Mouse (Mus musculus): Measurements from ENCODE around the gene Lpar3. TPM values are rescaled to one million over a fixed set of nuclear protein-coding genes. Genes with fewer than 3 reads are reported as not detected.
"Not testable (repeated sequence)": the region's sequence is repeated elsewhere in the genome, so short reads cannot be mapped to it uniquely, and the experiment has no call there.

The Lpar3 gene
- polyA plus RNA-seq, 1 experiment from 2014 or later = 27.0 TPM

DNA sequence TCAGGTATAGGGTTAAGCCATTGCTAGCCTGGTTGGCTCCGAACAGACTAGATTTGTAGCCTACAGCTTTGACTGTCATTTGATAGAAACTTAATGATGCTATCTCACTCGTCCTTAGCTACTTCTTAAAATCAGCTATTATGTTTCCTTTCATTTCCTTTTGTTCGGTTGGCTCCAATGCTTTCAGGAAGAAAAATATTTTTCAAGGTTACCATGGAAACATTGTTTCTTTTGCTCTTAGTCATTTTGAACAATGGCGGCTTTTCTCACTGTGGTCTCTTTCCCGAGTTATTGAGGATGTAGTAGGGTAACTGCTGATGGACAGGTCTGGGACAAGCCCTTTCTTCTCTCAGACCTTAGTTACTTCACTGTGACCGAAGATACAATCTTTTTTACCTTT lies 24.5 kb upstream of the Lpar3 start:
- H3K36me3 ChIP-seq = no peaks in the 10 kb centered on the region
- H3K27ac ChIP-seq = peak overlapping the region; percentile 73
- WGBS = 68% methylated on average over 6 of the region's 6 CpGs
- no peaks in the 10 kb centered on the region for H3K27me3 ChIP-seq (ENCODE audit: insufficient read depth, poor library complexity, severe bottlenecking)
- H3K9me3 ChIP-seq = no peaks in the 10 kb centered on the region
- H3K4me3 ChIP-seq = no peak overlapping the region
- peaks cover 35% of the 10 kb centered on the region for H3K4me1 ChIP-seq
- no peak for DNase-seq (ENCODE audit: low spot score)

- no peaks in the 10 kb centered on the region for H3K9me3 ChIP-seq
- peak overlapping the region; percentile 73 for H3K27ac ChIP-seq
- WGBS = 67% methylated on average over 17 of the region's 17 CpGs
- H3K4me3 ChIP-seq = no peak overlapping the region
- peaks cover 35% of the 10 kb centered on the region for H3K4me1 ChIP-seq
- H3K27me3 ChIP-seq (ENCODE audit: insufficient read depth, poor library complexity, severe bottlenecking) = no peaks in the 10 kb centered on the region
- H3K36me3 ChIP-seq = no peaks in the 10 kb centered on the region
- no peak for DNase-seq (ENCODE audit: low spot score)
Observed at GRCm38 (mm10) chr3:146196780-146197743, 23.7 kb upstream of the Lpar3 start.

GRCm38 (mm10) chr3:146197785-146198184 lies 23.0 kb upstream of the Lpar3 start:
- 53% methylated on average over 12 of the region's 12 CpGs for WGBS
- no peak overlapping the region for H3K4me3 ChIP-seq
- H3K9me3 ChIP-seq = no peaks in the 10 kb centered on the region
- peaks cover 41% of the 10 kb centered on the region for H3K4me1 ChIP-seq
- no peaks in the 10 kb centered on the region for H3K27me3 ChIP-seq (ENCODE audit: insufficient read depth, poor library complexity, severe bottlenecking)
- H3K27ac ChIP-seq = peak overlapping the region; percentile 73
- no peaks in the 10 kb centered on the region for H3K36me3 ChIP-seq
- DNase-seq (ENCODE audit: low spot score) = no peak

- Histone ChIP-seq H3K4me3 (no peak overlapping the region), H3K36me3 (no peaks in the 10 kb centered on the region), H3K4me1 (peaks cover 53% of the 10 kb centered on the region), H3K27ac (peak overlapping the region; percentile 30; the same call in 1 of the 2 replicates), H3K9me3 (no peaks in the 10 kb centered on the region), H3K27me3 (ENCODE audit: insufficient read depth, poor library complexity, severe bottlenecking) (no peaks in the 10 kb centered on the region)
- 81% methylated on average over 11 of the region's 11 CpGs for WGBS
- no peak for DNase-seq (ENCODE audit: low spot score)
Observed at GRCm38 (mm10) chr3:146198803-146199481, 21.8 kb upstream of the Lpar3 start.

DNA sequence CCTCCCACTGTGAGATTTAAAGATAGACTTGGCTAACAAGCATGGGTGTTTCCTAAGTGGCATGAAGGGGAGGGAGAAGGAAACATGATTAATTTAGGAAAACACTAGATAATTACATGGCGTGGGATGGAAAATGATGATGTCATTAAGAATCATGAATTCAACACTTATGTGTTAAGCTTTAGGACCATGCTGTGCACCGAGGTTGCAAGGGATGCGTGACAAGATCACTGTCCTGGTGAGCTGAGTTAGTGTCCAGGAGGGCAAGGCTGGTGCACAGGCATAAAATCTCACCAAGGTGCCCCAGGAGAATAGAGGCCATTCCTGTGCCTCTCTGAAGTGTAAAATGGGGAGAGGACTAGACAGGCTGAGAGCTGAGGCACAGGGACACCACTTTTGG lies 21.3 kb upstream of the Lpar3 start:
- no peaks in the 10 kb centered on the region for H3K9me3 ChIP-seq
- DNase-seq (ENCODE audit: low spot score) = no peak
- 78% methylated on average over 3 of the region's 3 CpGs for WGBS
- no peak overlapping the region for H3K4me3 ChIP-seq
- 0 out of 2 replicates have a peak overlapping the region, but pooled peaks have one; percentile 36 for H3K27ac ChIP-seq
- peaks cover 58% of the 10 kb centered on the region for H3K4me1 ChIP-seq
- H3K36me3 ChIP-seq = no peaks in the 10 kb centered on the region
- H3K27me3 ChIP-seq (ENCODE audit: insufficient read depth, poor library complexity, severe bottlenecking) = no peaks in the 10 kb centered on the region

DNA sequence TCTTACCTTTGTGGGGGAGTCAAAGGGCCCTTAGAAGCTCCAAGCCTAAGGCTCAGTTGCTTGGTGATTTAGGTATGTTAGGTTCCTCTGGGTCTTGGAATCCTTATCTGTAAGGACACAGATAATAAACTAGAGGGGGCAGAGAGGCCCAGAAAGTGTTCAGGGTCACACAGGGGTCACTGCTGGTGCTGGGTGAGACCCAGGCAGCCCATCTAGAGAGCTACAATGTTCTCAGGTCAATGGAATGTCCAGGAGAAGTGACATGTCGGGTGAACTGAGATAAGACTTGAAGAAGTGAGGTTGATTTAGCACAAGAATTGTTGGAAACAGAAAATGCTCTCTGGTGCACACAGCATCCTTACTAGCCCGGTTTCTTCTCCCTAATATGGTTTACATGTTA lies 16.4 kb upstream of the Lpar3 start:
- Histone ChIP-seq H3K4me3 (no peak overlapping the region; the same call in 1 of the 2 replicates), H3K27me3 (ENCODE audit: insufficient read depth, poor library complexity, severe bottlenecking) (no peaks in the 10 kb centered on the region), H3K36me3 (no peaks in the 10 kb centered on the region), H3K9me3 (no peaks in the 10 kb centered on the region), H3K27ac (peak overlapping the region; percentile 78), H3K4me1 (peaks cover 50% of the 10 kb centered on the region)
- peak; percentile 84 for DNase-seq (ENCODE audit: low spot score)
- WGBS = 5% methylated on average over 2 of the region's 2 CpGs

- H3K27ac ChIP-seq = peak overlapping the region; percentile 78; the same call in 1 of the 2 replicates
- no peaks in the 10 kb centered on the region for H3K27me3 ChIP-seq (ENCODE audit: insufficient read depth, poor library complexity, severe bottlenecking)
- no peaks in the 10 kb centered on the region for H3K36me3 ChIP-seq
- no peak overlapping the region for H3K4me3 ChIP-seq
- WGBS = 20% methylated on average over 11 of the region's 11 CpGs
- H3K9me3 ChIP-seq = no peaks in the 10 kb centered on the region
- peak; percentile 84 for DNase-seq (ENCODE audit: low spot score)
- peaks cover 47% of the 10 kb centered on the region for H3K4me1 ChIP-seq
Observed at GRCm38 (mm10) chr3:146205305-146205704, 15.5 kb upstream of the Lpar3 start.

- H3K4me3 ChIP-seq = no peak overlapping the region
- WGBS = 75% methylated on average over 2 of the region's 2 CpGs
Observed at GRCm38 (mm10) chr3:146206635-146207034, 14.1 kb upstream of the Lpar3 start.

DNA sequence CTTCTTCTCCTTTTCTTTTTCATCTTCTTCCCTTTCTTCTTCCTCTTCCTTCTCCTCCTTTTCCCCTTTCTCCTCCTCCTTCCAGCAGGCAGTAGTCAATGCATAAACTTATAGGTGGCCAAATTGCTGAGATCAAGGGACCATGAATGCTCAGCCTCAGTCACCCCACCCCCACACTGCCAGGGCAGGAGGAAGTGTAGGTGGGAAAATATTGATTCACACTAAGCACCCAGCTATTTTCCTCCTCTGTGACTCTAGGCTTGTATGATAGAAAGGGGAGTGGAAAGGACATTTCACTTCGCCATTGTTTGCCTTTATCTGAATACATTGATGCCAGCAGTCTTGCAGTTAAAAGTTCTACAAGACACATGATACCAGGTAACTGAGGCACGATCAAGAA lies 13.3 kb upstream of the Lpar3 start:
- H3K4me3 ChIP-seq = no peak overlapping the region
- no peaks in the 10 kb centered on the region for H3K36me3 ChIP-seq
- no peak for DNase-seq (ENCODE audit: low spot score)
- no peaks in the 10 kb centered on the region for H3K9me3 ChIP-seq
- H3K4me1 ChIP-seq = peaks cover 40% of the 10 kb centered on the region
- H3K27ac ChIP-seq = 0 out of 2 replicates have a peak overlapping the region, but pooled peaks have one; percentile 11
- WGBS = 59% methylated on average over 2 of the region's 2 CpGs
- no peaks in the 10 kb centered on the region for H3K27me3 ChIP-seq (ENCODE audit: insufficient read depth, poor library complexity, severe bottlenecking)

More at GRCm38 (mm10) chr3:146206635-146207034, 14.1 kb upstream of the Lpar3 start:
- H3K4me1 ChIP-seq = peaks cover 47% of the 10 kb centered on the region
- no peaks in the 10 kb centered on the region for H3K27me3 ChIP-seq (ENCODE audit: insufficient read depth, poor library complexity, severe bottlenecking)
- DNase-seq (ENCODE audit: low spot score) = no peak
- H3K27ac ChIP-seq = no peak overlapping the region
- no peaks in the 10 kb centered on the region for H3K9me3 ChIP-seq
- no peaks in the 10 kb centered on the region for H3K36me3 ChIP-seq

- DNase-seq (ENCODE audit: low spot score) = not testable (repeated sequence)
- 89% methylated on average over 8 of the region's 8 CpGs for WGBS
Observed at GRCm38 (mm10) chr3:146209759-146210158, 11.0 kb upstream of the Lpar3 start.

GRCm38 (mm10) chr3:146211141-146211747 lies 9.5 kb upstream of the Lpar3 start:
- H3K4me3 ChIP-seq = no peak overlapping the region
- H3K27ac ChIP-seq = no peak overlapping the region
- 92% methylated on average over 4 of the region's 4 CpGs for WGBS
- H3K36me3 ChIP-seq = no peaks in the 10 kb centered on the region
- no peaks in the 10 kb centered on the region for H3K27me3 ChIP-seq (ENCODE audit: insufficient read depth, poor library complexity, severe bottlenecking)
- H3K9me3 ChIP-seq = no peaks in the 10 kb centered on the region
- peaks cover 20% of the 10 kb centered on the region; the same call in 1 of the 2 replicates for H3K4me1 ChIP-seq
- no peak for DNase-seq (ENCODE audit: low spot score)

More at GRCm38 (mm10) chr3:146209759-146210158, 11.0 kb upstream of the Lpar3 start:
- H3K4me3 ChIP-seq; H3K27ac ChIP-seq; H3K36me3 ChIP-seq; H3K9me3 ChIP-seq; H3K27me3 ChIP-seq (ENCODE audit: insufficient read depth, poor library complexity, severe bottlenecking): not testable (repeated sequence)
- peaks cover 25% of the 10 kb centered on the region for H3K4me1 ChIP-seq

DNA sequence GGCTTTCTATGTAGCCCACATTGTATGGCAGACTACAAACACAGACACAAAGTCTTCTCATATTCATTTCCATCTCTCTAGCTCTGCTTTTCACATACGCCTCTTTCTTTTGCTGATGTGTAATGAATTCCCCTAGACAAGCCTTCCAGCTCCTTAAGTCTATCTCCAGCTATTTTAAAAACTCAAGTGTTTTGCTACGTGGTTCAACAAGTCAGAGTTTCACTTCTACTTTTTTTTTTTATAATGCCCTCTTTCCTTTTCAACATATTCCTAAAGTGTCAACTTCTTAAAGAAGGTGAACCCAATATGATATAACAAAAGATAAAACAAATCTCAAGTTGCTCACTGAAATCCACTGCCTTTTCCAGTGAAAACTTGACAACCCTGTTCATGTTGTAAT lies 8.8 kb upstream of the Lpar3 start:
- Histone ChIP-seq H3K27ac (no peak overlapping the region), H3K9me3 (no peaks in the 10 kb centered on the region), H3K4me1 (peaks cover 20% of the 10 kb centered on the region; the same call in 1 of the 2 replicates), H3K36me3 (no peaks in the 10 kb centered on the region), H3K27me3 (ENCODE audit: insufficient read depth, poor library complexity, severe bottlenecking) (no peaks in the 10 kb centered on the region), H3K4me3 (no peak overlapping the region)
- 55% methylated on average over 2 of the region's 2 CpGs for WGBS
- DNase-seq (ENCODE audit: low spot score) = no peak

Measured in heart, embryonic 10.5 days (tissue).